Mouse (Mus musculus) cerebellum, adult 2 months (tissue): ENCODE data around the gene Cisd3. TPM values are rescaled to one million over a fixed set of nuclear protein-coding genes. Genes with fewer than 3 reads are reported as not detected.
A peak's percentile ranks its signal among the peaks of the same experiment; 100 is the strongest.

Experiments used
- DNase-seq, 2 experiments: peaks; one replicate each; pipeline ENCODE4 v3.0.0; 2021
- H3K27ac ChIP-seq: fragments of 200-500 bp; 2 replicates; pipeline ENCODE4 v1.5.1; 2012; ENCODE audit warnings: low read length, control low read depth, inconsistent platforms; ENCODE audit not compliant: insufficient read depth
- H3K27me3 ChIP-seq: fragments of 200-500 bp; 2 replicates; pipeline ENCODE4 v1.6.1; 2012; ENCODE audit warnings: inconsistent platforms, mild to moderate bottlenecking, low read length, moderate library complexity; ENCODE audit not compliant: control insufficient read depth, insufficient read depth
- H3K4me1 ChIP-seq: fragments of 200-500 bp; 2 replicates; pipeline ENCODE4 v1.6.1; 2011; ENCODE audit warnings: low read length; ENCODE audit not compliant: control insufficient read depth, insufficient read depth
- H3K4me3 ChIP-seq: fragments of 200-500 bp; replicated peaks from 2 replicates; pipeline ENCODE3; 2011; ENCODE audit warnings: mild to moderate bottlenecking, low read depth, low read length, control low read depth; ENCODE audit not compliant: insufficient read depth
- CTCF ChIP-seq: fragments of 200-500 bp; IDR thresholded peaks from 2 replicates; pipeline ENCODE4 v1.5.1; 2011; ENCODE audit warnings: low read depth, mild to moderate bottlenecking, control low read depth, low read length, moderate library complexity, borderline replicate concordance; ENCODE audit not compliant: insufficient read depth
- POLR2A ChIP-seq: fragments of 200-500 bp; IDR thresholded peaks from 2 replicates; pipeline ENCODE4 v1.6.1; 2011; ENCODE audit warnings: low read length, control low read depth, borderline replicate concordance; ENCODE audit not compliant: insufficient read depth
- WGBS: fragments of 180-500 bp; shearing (Covaris S2); methylation state at CpG from one replicate; pipeline ENCODE4 v1.1.7; 2018; 5-methylcytosine and 5-hydroxymethylcytosine counted together
- polyA plus RNA-seq: library from polyadenylated mRNA; depleted of rRNA; stranded (reverse); fragments of >200 nt; gene quantifications from 2 replicates; pipeline ENCODE4 v1.2.3, GENCODE M21; 2012

Cisd3 gene
- polyA plus RNA-seq, 1 experiment = 70.2 TPM

DNA sequence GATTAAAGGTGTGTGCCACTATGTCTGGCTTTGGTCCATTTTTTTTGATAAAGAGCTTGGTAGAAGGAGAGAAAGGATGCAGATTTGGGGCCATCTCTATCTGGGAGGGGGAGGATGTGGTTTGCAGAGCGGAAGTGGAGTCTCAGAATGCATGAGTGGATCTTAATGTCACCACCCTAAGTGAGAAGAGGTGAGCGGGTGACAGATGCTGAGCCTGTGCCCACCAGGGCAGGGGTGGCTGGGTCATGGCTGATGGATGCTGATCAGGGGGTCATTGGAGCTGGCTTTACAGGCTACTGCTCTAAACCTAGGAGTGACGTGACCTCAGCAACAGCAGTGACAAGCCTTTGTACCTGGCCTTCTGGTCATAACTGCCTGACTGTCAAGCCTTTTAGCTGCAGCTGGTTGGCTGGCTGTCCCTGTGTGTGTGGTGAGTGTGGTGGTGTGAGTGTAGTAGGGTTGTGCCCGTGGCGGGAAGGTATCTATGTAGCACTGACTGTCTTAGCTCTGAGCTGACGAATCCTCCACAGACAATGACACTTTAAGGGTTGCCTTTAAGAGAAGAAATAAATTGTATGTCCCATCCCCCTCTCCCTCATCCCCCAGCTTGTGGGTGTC is 1.5 kb upstream of the Cisd3 start:
- 89% methylated on average over 6 of the region's 6 CpGs for WGBS
- Histone ChIP-seq H3K4me1 (peaks cover 16% of the 10 kb centered on the region), H3K27me3 (no peaks in the 10 kb centered on the region), H3K27ac (peak overlapping the region; percentile 50; the same call in 1 of the 2 replicates), H3K4me3 (no peak overlapping the region)
- no peak for DNase-seq
- TF ChIP-seq CTCF (no peak), POLR2A (no peak)

DNA sequence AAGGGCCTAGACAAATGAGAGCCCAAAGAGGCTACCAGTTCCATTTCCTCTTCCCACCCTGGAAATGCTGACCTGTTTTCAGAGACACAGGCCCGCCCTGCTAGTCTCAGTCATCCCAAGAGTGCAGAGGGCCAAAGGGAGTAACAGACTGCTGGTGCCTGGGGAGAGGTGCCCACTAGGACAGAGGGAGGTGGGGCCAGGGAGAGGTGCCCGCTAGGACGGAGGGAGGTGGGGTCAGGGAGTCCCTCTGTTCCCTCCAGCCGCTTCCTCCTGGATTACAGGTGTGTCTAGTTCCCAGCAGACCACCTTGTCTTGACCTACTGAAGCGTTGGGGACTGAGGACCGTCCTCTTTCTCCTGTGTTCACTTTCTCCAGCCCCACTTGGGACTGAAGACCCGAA is 860 bp upstream of the Cisd3 start:
- Histone ChIP-seq H3K4me3 (no peak overlapping the region), H3K27ac (peak overlapping the region; percentile 50; the same call in 1 of the 2 replicates), H3K27me3 (no peaks in the 10 kb centered on the region), H3K4me1 (peaks cover 16% of the 10 kb centered on the region)
- DNase-seq = peak in 1 of 2 experiments; percentile 41
- WGBS = 23% methylated on average over 7 of the region's 7 CpGs
- TF ChIP-seq CTCF = no peak
- no peak for TF ChIP-seq POLR2A

DNA sequence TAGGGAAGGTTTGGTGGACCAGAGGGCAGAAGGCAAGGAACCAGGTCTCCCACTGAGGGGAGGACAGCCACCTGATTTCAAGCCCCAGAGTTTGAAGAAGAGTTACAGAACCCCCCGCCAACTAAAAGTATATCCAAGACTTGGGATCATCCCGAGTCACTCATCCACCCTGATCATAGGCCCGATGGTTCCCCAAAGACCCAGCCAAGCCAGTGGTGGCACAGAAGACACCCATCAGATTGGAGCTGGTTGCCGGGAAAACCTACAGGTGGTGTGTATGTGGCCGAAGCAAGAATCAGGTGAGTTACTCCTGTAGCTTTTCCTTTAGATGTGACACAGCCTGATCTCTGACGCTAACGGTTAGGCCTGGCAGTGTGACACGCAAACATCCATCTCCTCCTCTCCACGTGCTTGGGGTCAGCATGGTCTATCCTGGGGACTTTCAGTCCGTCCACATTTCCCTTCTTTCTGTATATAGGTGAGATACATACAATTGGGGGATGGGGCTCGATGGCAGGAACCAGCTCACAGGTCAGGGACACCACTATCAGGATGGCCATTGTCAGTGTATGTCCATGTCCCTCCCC is 789 bp downstream of the Cisd3 start:
- Histone ChIP-seq H3K4me1 (peaks cover 16% of the 10 kb centered on the region), H3K27ac (0 out of 2 replicates have a peak overlapping the region, but pooled peaks have one; percentile 3), H3K4me3 (peak overlapping the region; percentile 75), H3K27me3 (no peaks in the 10 kb centered on the region)
- peak; percentile 40 to 44 for DNase-seq
- 58% methylated on average over 11 of the region's 11 CpGs for WGBS
- TF ChIP-seq POLR2A = no peak
- no peak for TF ChIP-seq CTCF

DNA sequence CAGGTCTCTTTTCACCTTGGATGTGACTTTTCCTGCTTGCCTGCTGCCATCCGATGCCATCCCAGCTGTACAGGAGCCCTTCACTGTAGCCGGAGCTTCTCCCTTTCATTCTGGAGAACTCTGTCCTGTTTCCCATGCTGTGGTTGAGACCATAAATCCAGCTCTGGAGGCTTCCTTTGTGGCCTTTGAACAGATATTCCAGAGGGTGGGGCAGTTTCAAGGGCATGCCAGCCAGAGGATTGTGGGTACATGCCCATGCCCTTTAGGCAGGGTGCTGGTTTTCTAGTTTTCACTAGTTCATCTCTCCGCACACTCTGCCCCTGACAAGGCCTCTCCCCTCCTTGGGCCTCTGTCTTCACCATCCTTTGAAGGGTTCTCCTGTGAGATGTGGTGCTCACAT is 1.4 kb downstream of the Cisd3 start:
- no peaks in the 10 kb centered on the region for H3K27me3 ChIP-seq
- no peak overlapping the region for H3K27ac ChIP-seq
- TF ChIP-seq POLR2A (no peak), CTCF (no peak)
- H3K4me3 ChIP-seq = no peak overlapping the region
- WGBS = 80% methylated on average over 3 of the region's 3 CpGs
- peaks cover 16% of the 10 kb centered on the region for H3K4me1 ChIP-seq
- DNase-seq = no peak

DNA sequence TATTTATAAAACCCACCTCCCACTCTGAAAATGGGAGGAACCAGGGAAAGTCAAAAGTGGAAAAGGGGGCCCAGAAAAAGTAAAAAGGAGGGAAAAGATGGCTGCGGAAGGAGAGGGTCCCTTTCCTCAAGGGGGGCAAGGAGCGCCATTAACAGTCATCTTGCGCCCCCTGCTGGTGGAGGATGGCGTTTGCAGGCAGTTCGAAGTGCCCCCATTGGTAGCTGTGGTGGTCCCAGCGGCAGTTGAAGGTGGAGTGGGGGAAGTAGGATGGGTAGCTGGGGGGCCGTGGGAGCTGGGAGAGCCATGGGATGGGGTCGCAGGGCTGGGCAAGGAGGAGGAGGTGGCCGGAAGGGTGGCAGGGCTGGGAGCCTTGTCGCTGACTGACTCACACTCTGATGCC is 4.2 kb downstream of the Cisd3 start:
- no peak overlapping the region for H3K27ac ChIP-seq
- peak in 1 of 2 experiments; percentile 67 for DNase-seq
- H3K4me3 ChIP-seq = no peak overlapping the region
- WGBS = 20% methylated on average over 10 of the region's 10 CpGs
- H3K27me3 ChIP-seq = no peaks in the 10 kb centered on the region
- TF ChIP-seq CTCF (peak; percentile 92), POLR2A (no peak)
- H3K4me1 ChIP-seq = peaks cover 15% of the 10 kb centered on the region

DNA sequence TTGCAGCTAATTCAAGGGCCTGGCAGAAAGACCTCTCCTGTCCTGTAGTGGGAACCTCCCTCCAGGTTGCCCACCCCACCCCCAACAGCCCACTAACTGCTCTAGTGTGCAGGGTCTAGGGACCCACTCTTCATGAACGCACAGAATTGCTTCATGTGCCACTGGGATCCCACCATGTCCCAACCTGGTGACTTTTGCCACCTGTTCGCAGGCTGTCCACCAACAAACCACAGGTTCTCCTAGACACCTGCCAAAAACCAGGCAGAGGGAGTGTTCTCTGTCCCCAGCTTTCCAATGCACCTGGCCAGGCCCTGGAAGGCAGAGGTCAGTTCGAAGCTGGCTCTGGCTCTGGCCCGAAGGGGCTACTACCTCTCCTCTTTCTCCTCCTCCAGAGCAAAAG is 8.8 kb downstream of the Cisd3 start:
- DNase-seq = no peak
- Histone ChIP-seq H3K4me3 (no peak overlapping the region), H3K27me3 (no peaks in the 10 kb centered on the region), H3K27ac (no peak overlapping the region), H3K4me1 (peaks cover 13% of the 10 kb centered on the region)
- 24% methylated on average over 4 of the region's 4 CpGs for WGBS
- TF ChIP-seq CTCF (no peak), POLR2A (no peak)

DNA sequence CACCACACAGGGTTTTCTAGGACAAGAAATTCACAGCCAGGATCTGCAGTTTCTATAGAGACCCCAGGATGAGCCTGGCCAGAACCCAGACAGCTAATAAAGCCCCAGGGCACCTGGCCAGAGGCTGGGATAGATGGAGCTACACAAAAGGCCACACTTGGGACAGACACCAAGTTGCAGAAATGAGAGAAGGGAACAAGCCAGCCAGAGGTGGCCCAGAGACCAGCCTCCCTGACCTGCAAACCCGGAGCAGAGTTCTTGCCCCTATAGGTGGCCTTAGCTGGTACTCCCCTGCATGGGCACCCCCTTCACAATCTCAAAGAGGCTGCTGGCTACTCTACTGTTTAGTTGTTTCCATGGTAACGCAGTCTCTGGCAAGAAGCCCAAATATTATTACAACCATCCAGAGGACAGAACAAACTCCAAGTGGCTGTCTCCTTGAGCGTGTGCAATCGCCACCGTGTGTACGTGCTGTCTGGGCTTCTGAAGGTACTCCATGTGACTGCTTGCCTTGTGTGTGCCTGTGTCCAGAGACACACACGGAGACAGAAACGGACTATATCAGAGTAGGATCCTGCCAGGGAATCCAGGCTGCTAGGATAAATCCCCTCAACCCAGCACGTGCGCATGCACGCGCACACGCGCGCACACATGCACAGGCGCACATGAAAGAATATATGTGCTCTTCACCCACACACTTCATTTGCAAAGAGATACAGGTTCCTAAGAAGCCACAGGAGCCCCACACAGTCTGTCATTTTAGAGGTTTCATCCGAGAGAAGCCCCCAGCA is 9.5 kb downstream of the Cisd3 start:
- Histone ChIP-seq H3K4me3 (no peak overlapping the region), H3K27ac (no peak overlapping the region), H3K4me1 (peaks cover 13% of the 10 kb centered on the region), H3K27me3 (no peaks in the 10 kb centered on the region)
- DNase-seq = peak in 1 of 2 experiments; percentile 42
- TF ChIP-seq CTCF = no peak
- TF ChIP-seq POLR2A = no peak
- 29% methylated on average over 17 of the region's 17 CpGs for WGBS

DNA sequence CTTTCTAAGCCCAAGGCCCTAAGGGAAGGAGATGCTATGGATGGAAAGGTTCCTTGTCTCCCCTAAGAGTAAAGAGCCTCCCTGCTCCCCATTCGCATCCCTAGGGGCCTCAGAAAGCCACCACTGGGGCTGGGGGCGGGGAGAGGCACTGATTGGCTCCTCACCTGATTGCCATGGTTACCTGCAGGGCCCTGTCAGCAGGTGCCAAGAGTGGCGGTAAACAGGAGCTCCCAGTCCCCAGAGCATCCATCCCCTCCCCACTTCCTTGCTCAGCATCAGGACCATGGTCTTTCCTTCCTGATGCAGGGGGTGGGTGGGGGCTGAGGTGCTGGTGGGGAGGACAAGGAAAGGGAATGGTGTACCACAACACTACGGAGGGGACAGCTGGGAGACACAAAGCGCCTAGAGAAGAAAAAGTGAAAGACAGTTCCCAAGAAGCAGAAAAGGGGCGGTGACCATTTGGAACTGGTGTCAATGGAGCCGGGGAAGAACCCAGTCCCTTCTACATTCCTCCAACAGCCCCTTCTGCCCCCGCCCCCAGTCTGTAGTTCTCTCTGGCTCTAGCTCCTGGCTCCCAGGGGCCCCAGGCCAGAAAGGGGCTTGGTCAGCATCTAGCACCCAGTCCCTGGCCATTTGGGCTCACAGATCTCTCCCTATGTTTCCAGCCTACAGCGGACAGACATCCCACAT is 10.2 kb downstream of the Cisd3 start:
- Histone ChIP-seq H3K27me3 (no peaks in the 10 kb centered on the region), H3K27ac (no peak overlapping the region), H3K4me3 (no peak overlapping the region), H3K4me1 (peaks cover 13% of the 10 kb centered on the region)
- no peak for DNase-seq
- 40% methylated on average over 9 of the region's 9 CpGs for whole genome bisulfite sequencing
- TF ChIP-seq CTCF (no peak), POLR2A (no peak)
